Mouse (Mus musculus): ENCODE results near the gene Cdhr2.

Gene Cdhr2

DNA sequence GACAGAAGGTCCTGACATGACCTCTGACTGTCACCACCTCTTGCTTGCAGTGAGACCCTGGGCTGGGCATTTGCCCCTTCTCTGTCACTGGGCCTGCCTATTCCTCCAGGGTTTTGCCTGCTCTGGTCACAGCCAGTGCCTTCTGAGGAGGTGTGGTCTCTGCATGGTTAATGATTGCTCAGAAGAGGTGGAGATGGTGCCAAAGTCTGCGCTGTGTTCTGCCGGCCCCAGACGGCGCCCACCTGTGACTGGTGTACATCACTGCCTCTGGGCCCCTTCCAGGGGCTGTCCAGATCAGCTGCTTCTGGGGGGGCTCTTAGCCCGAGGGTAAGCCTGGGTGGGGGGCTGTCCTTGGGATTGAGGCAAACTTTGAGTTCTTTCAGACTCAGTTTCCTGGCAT, at the start of gene Cdhr2:
TSS of gene Cdhr2 (plus strand) at position 219 of the 400 bp plus-strand sequence.
- ATAC-seq (ENCODE audit: low TSS enrichment): no peak

DNA sequence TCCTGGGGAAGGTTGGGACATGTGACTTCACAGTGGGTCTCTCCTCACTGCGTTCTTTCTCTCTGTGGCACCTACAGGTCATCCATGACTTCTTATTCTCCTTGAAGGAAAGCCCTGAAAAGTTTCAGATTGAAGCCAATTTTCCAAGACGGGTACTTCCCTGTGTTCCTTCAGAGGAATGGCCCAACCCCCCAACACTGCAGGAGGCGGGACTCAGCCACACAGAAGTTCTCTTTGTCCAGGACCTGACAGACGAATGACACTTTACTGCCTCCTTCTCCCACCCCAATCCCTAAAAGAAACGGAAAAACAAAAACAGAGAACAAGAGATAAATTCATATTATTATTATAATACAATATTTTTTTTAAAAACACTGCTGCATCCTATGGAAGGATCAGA, 40.4 kb upstream of the Cdhr2 start:
- no peak for ATAC-seq (ENCODE audit: low TSS enrichment)

DNA sequence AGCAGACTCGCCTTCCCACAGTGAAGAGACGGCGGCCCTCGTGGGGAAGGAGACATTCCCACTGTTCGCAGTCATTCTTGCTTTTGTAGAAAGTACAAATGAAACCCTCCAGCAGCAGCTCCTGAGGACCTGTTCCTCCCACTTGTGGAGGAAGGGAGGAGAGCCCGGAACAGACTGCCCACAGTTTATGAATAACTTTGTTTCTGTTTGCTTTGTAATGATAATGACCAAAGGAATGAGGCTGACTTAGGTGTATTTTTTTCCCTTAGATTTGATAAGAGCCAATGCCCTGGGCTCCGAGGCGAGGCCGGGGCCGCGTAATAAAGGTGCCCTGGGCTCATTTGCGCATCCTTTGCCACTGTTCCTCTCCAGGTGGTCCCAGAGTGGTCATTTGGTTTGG, 39.9 kb upstream of the Cdhr2 start:
- ATAC-seq (ENCODE audit: low TSS enrichment): no peak

GRCm38 (mm10) chr13:54663999-54664398, 37.3 kb upstream of the Cdhr2 start:
- no peak for ATAC-seq (ENCODE audit: low TSS enrichment)

GRCm38 (mm10) chr13:54664509-54664908, 36.8 kb upstream of the Cdhr2 start:
- no peak for ATAC-seq (ENCODE audit: low TSS enrichment)

- no peak for ATAC-seq (ENCODE audit: low TSS enrichment)
These were observed 36.2 kb upstream of the Cdhr2 start for GRCm38 (mm10) chr13:54665062-54665461.

DNA sequence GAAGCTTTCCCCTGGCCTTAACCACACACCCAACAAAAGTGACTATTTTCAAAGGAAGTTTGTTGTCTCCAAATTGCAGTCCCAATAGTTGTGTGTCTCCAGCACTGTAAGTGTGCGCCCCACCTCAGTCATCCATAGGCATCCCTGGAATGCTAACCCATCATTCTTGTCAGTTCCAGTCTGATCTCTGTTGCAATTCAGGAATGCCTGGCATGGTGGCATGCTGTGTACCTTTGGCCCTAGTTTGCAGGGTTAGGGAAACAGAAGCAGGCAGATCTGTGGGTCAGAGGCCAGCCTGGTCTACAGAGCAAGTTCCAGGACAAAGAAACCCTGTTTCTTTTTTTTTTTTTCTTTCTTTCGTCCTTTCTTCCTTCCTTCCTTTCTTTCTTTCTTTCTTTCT, 30.8 kb upstream of the Cdhr2 start:
- no peak for ATAC-seq (ENCODE audit: low TSS enrichment)

GRCm38 (mm10) chr13:54675895-54676590, 25.2 kb upstream of the Cdhr2 start:
- ATAC-seq (ENCODE audit: low TSS enrichment): no peak

DNA sequence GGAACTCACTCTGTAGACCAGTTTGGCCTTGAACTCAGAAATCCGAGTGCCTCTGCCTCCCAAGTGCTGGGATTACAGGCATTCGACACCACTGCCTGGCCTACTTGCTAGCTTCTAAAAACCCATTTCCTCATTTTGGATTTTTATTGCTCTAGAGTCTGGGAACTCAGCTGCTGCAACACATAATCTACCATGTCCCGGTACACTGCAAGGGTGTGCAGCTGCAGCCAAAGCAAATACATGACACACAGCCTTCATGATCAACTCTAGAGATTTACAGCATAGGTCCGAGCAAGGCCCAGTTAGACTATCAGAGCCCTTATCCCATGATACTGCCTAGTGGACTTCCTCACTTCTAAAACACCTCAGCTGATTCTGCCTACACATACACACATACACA, 23.0 kb upstream of the Cdhr2 start:
- no peak for ATAC-seq (ENCODE audit: low TSS enrichment)

DNA sequence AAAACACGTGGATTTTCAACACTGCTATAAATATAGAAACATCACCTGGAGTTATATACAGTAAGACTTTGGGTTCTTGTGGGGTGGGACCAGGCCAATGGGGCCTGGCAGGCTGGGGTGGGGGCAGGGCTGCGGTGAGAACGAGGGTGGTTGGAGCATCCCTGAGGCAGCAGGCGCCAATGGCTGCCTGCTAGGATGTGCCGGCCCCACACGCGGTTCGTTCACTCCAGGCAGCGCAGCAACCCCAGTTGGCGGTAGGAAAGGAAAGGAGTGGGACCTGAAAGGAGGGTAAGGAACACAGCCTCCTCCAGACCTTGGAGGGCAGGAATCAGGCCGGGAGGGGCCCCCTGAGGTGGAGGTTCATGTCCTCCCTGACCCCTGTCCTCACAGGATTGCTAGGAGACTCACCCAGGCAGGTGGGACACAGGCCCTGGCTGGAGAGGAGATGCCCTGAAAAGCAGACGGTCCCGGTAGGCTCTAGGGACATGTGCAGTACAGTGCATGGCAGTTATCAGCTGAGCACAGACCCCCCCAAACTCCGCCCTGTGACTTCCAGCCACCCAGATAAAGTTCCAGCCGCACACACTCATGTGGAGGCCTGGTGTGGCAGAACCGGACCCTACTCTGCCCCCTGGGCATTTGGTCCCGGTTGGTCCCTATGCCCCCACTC, 20.9 kb upstream of the Cdhr2 start:
- ATAC-seq (ENCODE audit: low TSS enrichment): no peak

DNA sequence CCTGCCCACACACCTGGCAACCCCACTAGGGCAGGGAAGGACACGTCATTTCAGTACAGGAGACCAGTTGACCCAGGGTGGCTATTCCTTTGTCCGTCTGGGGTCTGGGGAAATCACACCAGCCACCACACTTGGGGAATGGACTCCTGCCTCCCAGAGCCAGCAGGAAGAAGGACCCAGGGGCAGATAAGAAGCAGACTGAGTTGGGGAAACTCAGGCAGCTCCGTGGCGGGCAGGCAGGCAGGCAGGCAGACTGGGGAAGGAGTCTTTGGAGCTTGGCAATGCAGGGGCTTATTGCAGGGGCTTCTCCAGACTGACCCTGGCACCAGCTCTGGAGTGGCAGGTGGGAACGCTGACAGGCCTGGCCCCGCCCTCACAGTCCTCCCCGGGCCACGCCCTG, 20.0 kb upstream of the Cdhr2 start:
- ATAC-seq (ENCODE audit: low TSS enrichment): no peak

DNA sequence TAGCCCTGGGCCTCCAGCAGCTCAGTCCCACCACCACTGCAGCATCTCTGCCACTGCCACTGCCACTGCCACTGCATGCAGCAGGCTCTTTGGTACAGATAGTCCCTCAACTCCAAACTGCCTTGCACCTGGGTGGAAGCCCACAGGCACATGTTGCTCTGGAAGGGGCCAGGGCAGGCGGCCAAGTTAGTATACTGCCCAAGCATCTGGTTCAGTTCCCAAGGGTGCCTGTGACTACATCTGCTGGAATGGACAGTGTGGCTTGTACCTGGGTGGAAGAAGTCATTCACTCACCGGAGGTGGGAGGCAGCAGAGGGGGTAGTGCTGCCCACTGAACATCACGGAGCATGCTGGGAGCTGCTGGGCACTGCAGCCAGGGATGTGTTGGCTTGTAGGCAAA, 18.0 kb upstream of the Cdhr2 start:
- no peak for ATAC-seq (ENCODE audit: low TSS enrichment)

DNA sequence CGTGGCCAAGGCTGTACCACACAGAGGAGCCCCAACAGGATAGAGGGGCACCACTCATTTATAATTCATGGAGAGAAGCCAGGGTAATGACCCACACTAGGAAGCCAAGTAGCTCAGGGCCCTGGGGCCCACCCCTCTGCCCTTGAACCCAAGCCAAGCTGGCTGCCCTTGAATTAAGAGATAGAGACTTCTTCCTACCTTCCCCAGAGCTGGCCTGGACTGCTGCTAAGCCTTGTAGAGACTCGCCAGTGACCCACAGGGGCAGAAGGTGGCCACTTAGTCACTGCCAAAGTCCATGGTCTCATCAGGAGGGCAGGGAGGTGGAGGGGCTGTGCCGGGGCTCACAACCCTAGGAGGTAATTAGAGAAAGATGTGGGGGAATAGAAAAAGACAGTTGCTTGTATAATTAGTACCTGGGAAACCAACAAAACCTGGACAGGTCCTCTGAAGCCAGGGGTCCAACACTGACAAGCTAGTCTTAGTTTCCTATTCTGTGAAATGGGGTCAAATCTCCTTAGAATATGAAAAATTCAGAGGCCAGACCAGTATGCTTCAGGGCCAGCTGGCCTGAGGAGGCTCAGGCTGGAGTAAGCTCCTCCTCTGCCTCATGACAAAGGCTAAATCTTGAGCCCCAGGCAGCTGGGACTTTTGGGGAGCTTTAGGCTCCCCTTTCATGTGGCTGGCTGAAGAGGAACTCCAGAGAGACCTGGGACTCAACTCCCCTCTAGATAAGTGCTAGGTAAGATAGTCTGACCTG, 16.9 kb upstream of the Cdhr2 start:
- ATAC-seq (ENCODE audit: low TSS enrichment): no peak

DNA sequence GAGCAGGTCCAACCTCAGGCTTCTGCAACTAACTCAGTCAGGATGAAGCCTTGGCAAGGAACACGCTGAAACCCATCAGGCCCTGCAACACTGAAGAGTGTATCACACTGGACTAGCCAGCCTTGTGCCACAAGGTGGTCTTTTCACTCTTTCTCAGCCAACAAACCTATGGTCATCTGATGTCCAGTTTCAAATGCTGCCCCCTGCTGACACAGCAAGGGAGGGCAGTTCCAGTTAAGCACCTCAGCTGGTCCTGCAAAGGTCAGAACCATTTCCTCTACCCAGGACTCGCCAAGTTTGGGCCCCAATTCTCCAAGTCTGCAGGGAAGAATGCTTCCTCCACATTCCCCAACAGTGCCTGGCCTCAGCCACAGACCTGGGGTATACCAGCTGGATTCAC, 16.1 kb upstream of the Cdhr2 start:
- ATAC-seq (ENCODE audit: low TSS enrichment): no peak

- no peak for ATAC-seq (ENCODE audit: low TSS enrichment)
These were observed 14.9 kb upstream of the Cdhr2 start for GRCm38 (mm10) chr13:54686139-54687053.

- peak; percentile 61 for ATAC-seq (ENCODE audit: low TSS enrichment)
These were observed 14.2 kb upstream of the Cdhr2 start for GRCm38 (mm10) chr13:54687096-54687495.

DNA sequence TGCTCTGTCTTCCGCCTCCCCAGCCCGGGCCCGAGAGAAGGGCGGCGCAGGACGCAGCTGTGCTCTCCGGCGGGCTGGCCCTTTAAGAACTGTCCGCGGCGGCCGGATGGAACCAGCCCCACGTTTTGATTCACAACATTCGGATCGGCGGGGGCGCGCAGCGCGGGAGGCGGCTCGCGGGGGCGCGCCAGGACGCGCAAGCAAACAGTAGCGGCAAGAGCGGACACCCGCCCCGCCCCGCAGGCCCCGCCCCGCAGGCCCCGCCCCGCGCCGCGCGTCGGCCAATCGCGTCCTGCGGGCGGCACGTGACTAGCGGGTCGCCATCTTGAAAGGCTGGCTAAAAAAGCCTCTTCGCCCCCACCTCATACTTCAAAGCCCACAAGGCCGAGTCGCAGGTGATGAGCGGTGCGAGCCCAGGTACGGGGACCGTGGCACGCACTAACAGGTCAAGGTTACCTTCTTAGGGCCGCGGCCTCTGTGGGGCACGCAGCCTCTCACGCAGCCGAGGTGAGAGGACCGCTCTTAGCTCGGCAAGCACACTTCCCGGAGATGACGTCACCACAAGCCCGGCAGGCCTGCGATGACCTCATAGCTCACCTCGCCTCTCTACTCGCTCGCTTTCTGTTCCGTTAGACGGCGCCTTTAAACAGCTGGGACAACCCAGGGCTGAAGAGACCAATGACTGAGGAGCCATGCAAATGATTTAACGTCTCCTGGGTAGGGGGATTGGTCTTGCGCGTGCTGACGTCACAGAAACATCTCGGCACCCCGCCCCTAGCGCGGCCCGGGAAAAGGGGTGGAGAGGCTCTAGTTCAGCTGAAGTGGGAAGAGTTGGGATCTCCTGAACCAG, 13.5 kb upstream of the Cdhr2 start:
- ATAC-seq (ENCODE audit: low TSS enrichment): peak; percentile 65

- ATAC-seq (ENCODE audit: low TSS enrichment): no peak
These were observed 11.0 kb upstream of the Cdhr2 start for GRCm38 (mm10) chr13:54690151-54690740.

GRCm38 (mm10) chr13:54691737-54692136, 9.5 kb upstream of the Cdhr2 start:
- no peak for ATAC-seq (ENCODE audit: low TSS enrichment)

GRCm38 (mm10) chr13:54692711-54693557, 8.3 kb upstream of the Cdhr2 start:
- ATAC-seq (ENCODE audit: low TSS enrichment): no peak
